Mouse (Mus musculus) stomach, postnatal 0 days (tissue): ENCODE data around the gene Tha1.

Experiments used
- CTCF ChIP-seq: IDR thresholded peaks from 2 replicates; pipeline ENCODE4 v1.5.1; 2016; ENCODE audit warnings: antibody characterized with exemption, low read depth, mild to moderate bottlenecking, moderate library complexity
- EP300 ChIP-seq: optimal IDR thresholded peaks from 2 replicates; pipeline ENCODE3; 2016; ENCODE audit warnings: antibody characterized with exemption

DNA sequence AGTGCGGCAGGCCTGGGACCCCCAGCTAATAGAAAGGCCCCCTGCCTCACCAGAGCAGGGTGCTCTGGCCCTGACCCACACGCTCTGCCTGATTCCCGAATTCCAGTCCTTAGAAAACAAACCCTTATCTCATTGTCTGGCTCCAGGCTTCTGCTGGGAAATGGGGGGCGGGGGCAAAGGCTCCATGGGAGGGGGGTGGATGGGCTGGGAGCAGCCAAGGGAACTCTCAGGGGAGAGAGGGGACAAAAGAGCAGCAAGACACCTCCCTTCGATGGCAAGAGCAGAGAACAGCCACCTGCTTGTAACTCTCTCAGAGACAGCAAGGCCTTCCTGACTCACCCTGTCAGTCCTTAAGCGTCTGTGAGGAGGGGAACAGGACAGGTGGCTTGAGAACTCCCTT, 2.4 kb upstream of the Tha1 start:
- TF ChIP-seq CTCF = no peak
- TF ChIP-seq EP300 = no peak
